Mouse (Mus musculus) stomach, postnatal 0 days (tissue): Measurements from ENCODE around the gene Rhoj.

Experiments
- CTCF ChIP-seq: IDR thresholded peaks from 2 replicates; pipeline ENCODE4 v1.5.1; 2016; ENCODE audit warnings: antibody characterized with exemption, low read depth, mild to moderate bottlenecking, moderate library complexity
- EP300 ChIP-seq: optimal IDR thresholded peaks from 2 replicates; pipeline ENCODE3; 2016; ENCODE audit warnings: antibody characterized with exemption

- TF ChIP-seq CTCF (no peak), EP300 (no peak)
Observed at GRCm38 (mm10) chr12:75354354-75354753, 46.2 kb downstream of the Rhoj start.
